Mouse (Mus musculus): ENCODE data around the gene Nanos3.

The Nanos3 gene

DNA sequence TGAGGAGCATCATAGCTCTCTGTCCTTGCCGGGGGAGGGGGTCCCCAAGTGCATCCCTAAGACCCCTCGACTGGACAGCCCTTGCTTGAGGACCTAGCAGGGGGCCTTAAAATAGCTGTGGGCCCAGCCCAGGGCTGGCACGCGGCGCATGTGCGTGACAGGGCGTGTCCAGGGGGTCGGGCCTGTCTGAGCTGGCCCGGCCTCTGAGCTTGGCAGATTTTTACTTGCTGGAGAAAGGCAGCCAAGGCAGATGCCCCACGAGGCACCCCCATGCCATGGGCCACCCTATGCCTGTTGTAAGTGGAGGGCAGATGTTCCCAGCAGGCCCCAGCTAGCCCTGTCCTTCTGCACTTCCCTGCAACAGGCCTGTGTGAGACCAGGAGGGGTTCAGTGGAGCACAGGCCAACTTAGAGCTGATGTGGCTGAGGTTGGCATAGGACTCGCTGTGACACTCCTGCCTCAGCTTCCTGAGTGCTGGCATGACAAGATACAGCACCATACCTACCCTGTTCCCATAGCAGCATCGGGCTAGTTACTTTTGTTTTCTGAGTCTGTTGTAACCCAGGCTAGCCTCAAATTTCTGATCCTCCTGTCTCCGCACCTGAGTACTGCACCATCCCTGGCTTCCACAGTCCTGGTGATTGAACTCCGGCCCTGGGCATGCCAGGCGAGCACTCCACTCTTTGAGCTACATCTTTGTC is 16.7 kb upstream of the Nanos3 start:
- DNase-seq (ENCODE audit: low read depth in 2 of 2, low spot score in 2 of 2), result peak in 1 of 2 experiments; percentile 38

- DNase-seq (ENCODE audit: low read depth in 2 of 2, low spot score in 2 of 2), result peak in 1 of 2 experiments; percentile 24
These were observed 15.9 kb upstream of the Nanos3 start for GRCm38 (mm10) chr8:84200652-84201544.

DNA sequence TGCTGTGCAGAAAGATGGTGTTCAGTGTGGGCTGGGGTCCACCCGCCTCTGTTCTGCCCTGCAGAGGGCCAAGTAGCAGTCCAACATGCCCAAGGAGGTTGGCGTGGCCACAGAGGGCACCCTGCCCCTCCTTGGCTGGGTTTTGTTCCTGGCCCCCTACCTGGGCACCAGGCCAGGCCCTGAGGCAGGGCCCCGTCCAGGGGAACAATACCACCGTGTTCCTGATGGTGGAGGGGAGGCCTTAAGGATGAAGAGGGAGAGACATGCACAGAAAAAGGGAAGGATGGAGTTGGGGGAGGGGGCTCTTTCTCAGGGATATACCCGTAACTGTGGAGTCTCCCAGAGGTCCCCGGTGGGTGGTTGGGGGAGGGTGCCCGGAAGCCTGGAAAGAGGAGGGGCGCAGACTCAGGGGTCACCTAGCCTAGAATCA is 15.1 kb upstream of the Nanos3 start:
- DNase-seq (ENCODE audit: low read depth in 2 of 2, low spot score in 2 of 2), result no peak

DNA sequence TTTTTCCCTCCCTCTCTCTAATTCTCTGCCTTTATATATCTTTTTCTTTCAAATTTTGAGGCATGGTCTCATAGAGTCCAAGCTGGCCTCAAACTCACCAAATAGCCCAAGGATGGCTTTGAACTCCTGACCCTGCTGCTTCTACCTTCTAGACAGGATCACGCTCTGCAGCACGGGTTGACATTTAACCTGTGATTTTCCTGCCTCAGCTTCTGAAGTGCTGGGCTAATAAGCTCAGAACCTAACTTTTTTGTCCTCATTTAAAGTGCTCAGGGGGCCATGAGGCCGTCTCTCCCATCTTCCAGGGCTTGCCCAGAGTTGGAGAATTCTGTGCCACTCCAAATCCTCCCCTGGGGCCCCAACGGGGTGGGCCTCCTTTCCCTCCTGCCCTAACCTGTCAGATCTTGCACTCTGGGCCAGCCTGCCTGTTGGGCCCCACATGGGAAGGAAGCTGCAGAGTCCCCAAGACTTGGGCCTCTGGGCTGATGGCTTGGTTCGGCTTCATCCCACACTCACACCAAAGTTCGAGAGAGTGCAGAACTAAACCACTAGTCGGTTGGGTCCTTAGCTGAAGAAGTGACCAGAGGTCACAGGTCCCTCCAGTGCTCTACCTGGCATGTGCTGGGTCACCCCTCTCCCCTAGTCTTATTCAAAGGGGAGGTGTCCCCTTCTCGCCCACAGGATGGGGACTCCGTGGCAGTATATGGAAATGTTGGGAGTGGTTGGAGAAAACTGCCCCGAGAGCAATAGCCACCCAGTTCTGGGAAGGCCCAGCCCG is 14.5 kb upstream of the Nanos3 start:
- peak in 1 of 2 experiments; percentile 25 for DNase-seq (ENCODE audit: low read depth in 2 of 2, low spot score in 2 of 2)

GRCm38 (mm10) chr8:84198871-84199270 is 13.9 kb upstream of the Nanos3 start:
- DNase-seq (ENCODE audit: low read depth in 2 of 2, low spot score in 2 of 2), result no peak

- DNase-seq (ENCODE audit: low read depth in 2 of 2, low spot score in 2 of 2), result peak; percentile 100
These were observed 13.1 kb upstream of the Nanos3 start for GRCm38 (mm10) chr8:84197922-84198774.

GRCm38 (mm10) chr8:84197141-84197921 is 12.3 kb upstream of the Nanos3 start:
- DNase-seq (ENCODE audit: low read depth in 2 of 2, low spot score in 2 of 2), result peak; percentile 73 to 87

GRCm38 (mm10) chr8:84194224-84194743 is 9.3 kb upstream of the Nanos3 start:
- no peak for DNase-seq (ENCODE audit: low read depth in 2 of 2, low spot score in 2 of 2)

- DNase-seq (ENCODE audit: low read depth in 2 of 2, low spot score in 2 of 2), result no peak
These were observed 8.5 kb upstream of the Nanos3 start for GRCm38 (mm10) chr8:84193566-84193965.

- DNase-seq (ENCODE audit: low read depth in 2 of 2, low spot score in 2 of 2), result no peak
These were observed 8.1 kb upstream of the Nanos3 start for GRCm38 (mm10) chr8:84193161-84193560.

DNA sequence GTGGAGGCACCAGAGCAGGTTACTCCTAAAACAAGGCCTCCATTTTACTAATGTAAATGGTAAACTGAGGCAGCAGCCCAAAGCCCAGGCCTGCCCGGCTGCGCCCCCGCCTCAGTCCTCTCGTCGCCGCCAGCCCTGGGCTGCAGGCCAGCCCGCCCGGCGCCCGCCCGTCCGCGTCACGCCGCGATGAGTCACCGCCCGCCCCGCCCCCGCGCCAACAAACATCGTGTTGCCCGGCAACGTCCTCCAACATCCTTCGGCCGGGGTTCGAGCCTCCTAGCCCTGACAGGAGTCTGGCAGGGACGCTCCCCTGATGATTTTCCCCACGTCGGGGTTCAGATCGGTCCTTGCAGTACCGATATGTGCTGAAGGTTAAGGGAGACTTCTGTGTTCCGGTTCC is 7.5 kb upstream of the Nanos3 start:
- DNase-seq (ENCODE audit: low read depth in 2 of 2, low spot score in 2 of 2), result peak in 1 of 2 experiments; percentile 41

DNA sequence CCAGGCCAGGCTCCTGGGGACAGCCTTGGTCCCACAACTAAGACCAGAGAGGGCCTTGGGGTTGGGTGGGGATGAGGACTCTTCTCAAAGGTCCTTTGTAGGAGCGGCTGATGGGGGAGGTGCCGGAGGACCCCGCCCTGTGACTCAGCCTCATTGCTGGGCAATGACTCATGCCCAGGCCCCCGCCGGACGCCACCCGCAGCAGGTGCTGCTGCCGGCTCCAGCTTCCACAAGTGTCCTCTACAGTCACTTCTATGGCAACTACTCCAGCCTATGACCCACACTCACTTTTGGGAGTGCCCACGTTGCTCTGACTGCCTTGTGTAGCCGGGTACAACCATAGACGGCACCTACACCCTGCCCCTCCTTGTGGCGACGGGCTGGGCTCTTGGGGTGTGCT is 7.0 kb upstream of the Nanos3 start:
- DNase-seq (ENCODE audit: low read depth in 2 of 2, low spot score in 2 of 2), result no peak

DNA sequence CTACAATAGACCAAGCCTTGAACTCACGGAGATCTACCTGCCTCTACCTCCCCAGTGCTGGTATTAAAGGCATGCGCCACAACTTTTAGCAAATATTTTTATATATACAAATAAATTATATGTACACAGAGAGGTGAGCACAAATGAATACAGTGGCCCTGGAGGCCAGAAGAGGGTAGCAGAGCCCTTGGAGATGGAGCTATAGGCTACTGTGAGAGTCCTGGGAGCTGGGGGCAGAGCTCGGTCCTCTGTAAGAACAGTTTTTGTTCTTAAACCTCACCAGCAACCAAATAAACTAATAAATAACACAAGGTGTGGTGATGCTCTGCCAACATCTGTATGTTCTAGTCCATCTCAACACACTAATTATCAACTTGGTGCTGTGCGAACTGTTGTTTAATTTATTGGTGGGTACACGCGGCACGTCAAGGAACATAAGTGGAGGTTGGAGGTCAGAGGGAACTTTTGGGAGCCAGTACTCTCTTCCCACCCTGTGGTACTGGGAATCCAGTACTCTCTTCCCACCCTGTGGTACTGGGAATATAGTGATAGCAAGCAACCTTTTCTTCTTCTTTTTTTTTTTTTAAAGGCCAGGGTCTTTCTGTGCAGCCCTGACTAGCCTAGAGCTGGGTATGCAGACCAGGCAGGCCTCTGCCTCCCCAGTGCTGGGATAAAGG is 5.3 kb upstream of the Nanos3 start:
- DNase-seq (ENCODE audit: low read depth in 2 of 2, low spot score in 2 of 2), result peak in 1 of 2 experiments; percentile 28

DNA sequence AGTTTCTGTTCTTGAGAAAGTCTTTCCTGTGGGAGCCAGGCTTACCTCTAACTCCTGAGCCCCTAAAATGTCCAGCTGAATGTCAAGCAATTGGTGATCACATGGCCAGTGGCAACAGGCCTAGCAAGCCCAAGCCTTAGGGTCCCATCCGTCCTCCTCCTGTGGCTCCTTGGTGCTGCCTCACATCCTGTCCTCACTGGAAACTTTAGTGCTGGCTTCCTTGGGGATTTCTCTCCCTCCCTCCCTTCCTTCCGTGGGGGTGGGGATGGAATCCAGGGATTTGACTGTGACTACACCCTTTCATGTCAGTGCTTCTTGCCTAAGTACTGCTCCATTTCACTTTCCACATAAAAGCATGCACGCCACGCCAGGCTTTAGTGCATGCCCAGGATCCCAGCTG is 4.6 kb upstream of the Nanos3 start:
- DNase-seq (ENCODE audit: low read depth in 2 of 2, low spot score in 2 of 2), result no peak

DNA sequence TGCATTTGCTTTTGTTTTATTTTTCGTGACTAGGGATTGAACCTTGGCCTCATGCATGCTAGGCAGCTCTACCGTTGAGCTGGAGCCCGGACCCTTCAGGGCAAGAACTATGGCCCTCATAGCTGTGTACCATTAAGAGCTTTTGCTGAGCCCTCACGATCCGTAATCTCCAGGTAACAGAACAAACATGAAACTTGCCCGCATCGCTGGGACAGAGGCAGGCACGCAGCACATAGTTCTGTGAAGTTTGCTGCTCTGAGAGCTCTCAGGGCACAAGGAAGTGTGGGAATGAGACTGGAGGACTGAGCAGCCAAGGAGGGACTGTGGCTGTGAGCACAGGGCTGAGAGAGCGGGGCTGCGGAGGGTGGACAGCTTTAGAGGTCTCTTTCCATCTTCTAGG is 3.7 kb upstream of the Nanos3 start:
- DNase-seq (ENCODE audit: low read depth in 2 of 2, low spot score in 2 of 2), result no peak

GRCm38 (mm10) chr8:84187065-84187755 is 2.2 kb upstream of the Nanos3 start:
- DNase-seq (ENCODE audit: low read depth in 2 of 2, low spot score in 2 of 2), result peak; percentile 79 to 84

- peak; percentile 72 to 82 for DNase-seq (ENCODE audit: low read depth in 2 of 2, low spot score in 2 of 2)
These were observed 1.5 kb upstream of the Nanos3 start for GRCm38 (mm10) chr8:84186547-84186946.

Data from CD8-positive naive resting alpha-beta T cell, adult 2 months (primary cell).